Mouse (Mus musculus) liver, adult (tissue): ENCODE results near the gene Meltf.
A peak's percentile ranks its signal among the peaks of the same experiment; 100 is the strongest.

Source experiments
- GATA4 ChIP-seq: IDR thresholded peaks from 2 replicates; pipeline ENCODE4 v1.6.1; 2014; ENCODE audit warnings: mild to moderate bottlenecking, low read length; ENCODE audit not compliant: insufficient replicate concordance

Meltf gene

GRCm38 (mm10) chr16:31940586-31940985 lies 62.0 kb downstream of the Meltf start:
- TF ChIP-seq GATA4: no peak

DNA sequence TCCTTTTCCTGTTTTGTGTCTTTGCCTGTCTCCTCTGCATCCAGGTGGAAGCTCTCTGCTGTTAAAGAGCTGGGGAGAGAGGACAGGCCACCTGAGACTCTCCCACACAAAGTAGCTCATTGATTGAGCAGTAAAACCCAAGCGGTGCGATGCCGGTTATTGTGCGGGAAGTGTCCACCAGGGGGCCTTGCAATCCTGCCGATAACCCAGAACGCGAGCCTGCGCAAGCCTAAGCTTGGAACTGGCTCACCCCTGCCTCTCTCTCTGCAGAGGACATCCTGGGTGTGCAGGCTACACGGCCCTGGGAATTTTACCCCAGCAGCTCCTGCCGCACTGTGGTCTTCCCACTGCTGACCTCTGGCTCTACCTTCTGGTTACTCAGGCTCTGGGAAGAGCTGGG lies 65.4 kb downstream of the Meltf start:
- no peak; the same call in 1 of the 2 replicates for TF ChIP-seq GATA4

GRCm38 (mm10) chr16:31944698-31945255 lies 66.2 kb downstream of the Meltf start:
- TF ChIP-seq GATA4: no peak

GRCm38 (mm10) chr16:31945372-31945771 lies 66.8 kb downstream of the Meltf start:
- no peak for TF ChIP-seq GATA4

DNA sequence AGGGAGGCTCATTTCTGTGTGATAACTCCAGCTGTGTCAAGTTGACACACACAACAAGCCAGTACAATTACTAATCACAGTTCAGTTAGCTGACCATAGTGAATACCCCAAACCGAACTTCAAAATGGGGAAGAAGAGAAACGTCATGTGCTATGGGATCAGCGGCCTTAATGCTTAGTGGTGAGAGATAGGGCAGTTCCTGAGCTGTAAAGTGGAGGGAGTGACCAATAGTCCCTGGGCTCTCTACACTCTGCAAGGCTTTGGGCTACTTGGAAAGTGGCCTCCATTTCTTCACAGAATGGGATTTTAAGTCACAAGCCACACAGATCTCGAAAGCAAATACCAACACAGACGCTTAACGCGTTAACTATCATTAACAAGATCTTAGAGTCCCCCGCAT lies 68.7 kb downstream of the Meltf start:
- no peak for TF ChIP-seq GATA4

GRCm38 (mm10) chr16:31947901-31948316 lies 69.3 kb downstream of the Meltf start:
- TF ChIP-seq GATA4: no peak

DNA sequence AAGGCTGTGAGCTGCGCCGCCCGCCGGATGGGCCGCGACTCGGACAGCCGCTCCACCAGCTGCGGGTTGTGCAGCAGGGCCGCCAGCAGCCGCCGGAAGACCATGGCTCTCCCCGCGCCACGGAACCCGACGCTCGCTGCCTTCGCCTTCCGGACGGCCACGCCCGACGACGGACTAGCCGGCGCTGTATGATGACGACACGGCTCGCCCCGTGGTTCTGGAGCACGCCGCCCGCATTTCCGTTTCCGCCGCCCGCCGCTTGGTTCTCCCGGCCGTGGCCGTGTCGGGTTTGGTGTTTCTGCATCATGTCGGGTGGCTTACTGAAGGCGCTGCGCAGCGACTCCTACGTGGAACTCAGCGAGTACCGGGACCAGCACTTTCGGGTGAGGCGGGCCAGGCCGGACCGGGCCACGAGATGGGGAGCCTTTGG lies 69.8 kb downstream of the Meltf start, which contains the start of the genes 0610012G03Rik and Ncbp2:
TSS of gene 0610012G03Rik (minus strand) at position 150 of the 430 bp plus-strand sequence.
TSS of gene Ncbp2 (plus strand) at position 169 of the 430 bp plus-strand sequence.
- peak; percentile 32; the same call in 1 of the 2 replicates for TF ChIP-seq GATA4
